Mouse (Mus musculus) cerebellum, adult 9-11 months (tissue): ENCODE data around the gene Vmn2r25.
"Not testable (repeated sequence)": the region's sequence is repeated elsewhere in the genome, so short reads cannot be mapped to it uniquely, and the experiment has no call there.

ENCODE experiments used
- DNase-seq: peaks from one replicate; pipeline ENCODE4 v3.0.0; 2022

The Vmn2r25 gene

GRCm38 (mm10) chr6:123853363-123853762 lies at the start of gene Vmn2r25:
TSS of gene Vmn2r25 (minus strand) at chr6:123853463.
- DNase-seq: not testable (repeated sequence)

GRCm38 (mm10) chr6:123819951-123820350 lies 33.3 kb downstream of the Vmn2r25 start:
- DNase-seq: no peak

GRCm38 (mm10) chr6:123810291-123810690 lies 43.0 kb downstream of the Vmn2r25 start:
- DNase-seq: not testable (repeated sequence)

GRCm38 (mm10) chr6:123793746-123794145 lies 59.5 kb downstream of the Vmn2r25 start:
- no peak for DNase-seq

- DNase-seq: no peak
Observed at GRCm38 (mm10) chr6:123784857-123785256, 68.4 kb downstream of the Vmn2r25 start.

- no peak for DNase-seq
Observed at GRCm38 (mm10) chr6:123778579-123778978, 74.7 kb downstream of the Vmn2r25 start, which contains the start of gene Vmn2r24. TSS of gene Vmn2r24 (plus strand) at chr6:123778879.
